Mouse (Mus musculus): ENCODE data around the gene Gpr182.

The Gpr182 gene

GRCm38 (mm10) chr10:127738151-127738882 lies 13.2 kb downstream of the Gpr182 start:
- DNase-seq (ENCODE audit: low read depth) = peak; percentile 67

DNA sequence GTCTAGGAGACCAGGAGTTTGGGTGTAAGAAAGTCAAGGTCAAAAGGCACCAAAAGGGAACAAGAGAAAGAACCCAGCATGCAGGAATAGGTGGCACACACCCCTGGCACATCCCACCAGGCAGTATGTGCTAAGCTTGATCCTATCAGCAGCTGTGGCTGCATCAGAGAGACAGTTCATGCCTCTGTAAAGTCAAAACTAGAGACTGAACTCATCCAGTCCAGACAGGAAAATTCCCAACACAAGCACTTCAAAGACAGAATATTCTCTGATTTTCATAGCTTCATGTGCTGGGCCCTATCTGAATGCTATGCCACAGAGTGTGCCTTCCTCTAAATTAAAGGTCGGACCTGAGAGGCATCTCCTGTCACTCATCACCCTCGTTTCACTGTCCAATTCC lies 14.0 kb downstream of the Gpr182 start:
- peak; percentile 12 for DNase-seq (ENCODE audit: low read depth)

GRCm38 (mm10) chr10:127736916-127737315 lies 14.6 kb downstream of the Gpr182 start:
- peak; percentile 12 for DNase-seq (ENCODE audit: low read depth)

DNA sequence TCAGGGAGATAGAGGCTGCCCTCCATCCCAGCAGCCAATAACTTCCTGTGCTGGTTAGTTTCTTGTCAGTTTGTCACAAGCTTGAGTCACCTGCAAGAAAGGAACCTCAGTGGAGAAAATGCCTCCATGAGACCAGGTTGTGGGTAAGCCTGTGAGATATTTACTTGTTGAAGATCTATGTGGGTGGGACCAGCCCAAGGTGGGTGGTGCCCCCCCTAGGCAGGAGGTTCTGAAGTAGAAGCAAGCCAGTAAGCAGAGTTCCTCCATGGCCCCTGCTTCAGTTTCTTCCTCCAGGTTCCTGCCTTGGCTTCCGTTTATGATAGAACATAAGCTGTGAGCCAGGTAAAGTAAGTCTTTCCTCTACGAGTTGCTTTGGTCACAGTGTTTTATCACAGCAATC lies 15.3 kb downstream of the Gpr182 start:
- peak; percentile 15 for DNase-seq (ENCODE audit: low read depth)

- DNase-seq (ENCODE audit: low read depth) = no peak
Measured at GRCm38 (mm10) chr10:127734434-127734833, 17.1 kb downstream of the Gpr182 start.

DNA sequence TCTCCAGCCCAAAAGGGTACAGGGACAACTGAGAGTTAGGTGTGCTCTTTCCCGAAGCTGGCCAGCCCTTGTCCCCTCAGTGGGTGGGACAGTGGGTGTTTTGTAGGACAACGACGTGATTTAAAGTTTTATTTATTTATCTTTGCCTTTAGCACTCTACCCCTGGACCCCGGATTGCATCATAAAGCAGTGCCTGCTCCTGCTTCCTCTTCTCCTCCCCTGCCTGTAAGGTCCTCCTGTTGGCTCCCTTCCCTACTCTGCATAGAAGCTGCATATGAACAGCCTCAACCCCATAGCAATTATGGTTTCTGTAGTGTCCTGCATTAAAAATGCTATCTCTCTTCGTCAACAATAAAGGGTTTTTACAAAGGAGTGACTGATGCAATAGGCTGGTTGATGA lies 20.1 kb downstream of the Gpr182 start:
- no peak for DNase-seq (ENCODE audit: low read depth)

DNA sequence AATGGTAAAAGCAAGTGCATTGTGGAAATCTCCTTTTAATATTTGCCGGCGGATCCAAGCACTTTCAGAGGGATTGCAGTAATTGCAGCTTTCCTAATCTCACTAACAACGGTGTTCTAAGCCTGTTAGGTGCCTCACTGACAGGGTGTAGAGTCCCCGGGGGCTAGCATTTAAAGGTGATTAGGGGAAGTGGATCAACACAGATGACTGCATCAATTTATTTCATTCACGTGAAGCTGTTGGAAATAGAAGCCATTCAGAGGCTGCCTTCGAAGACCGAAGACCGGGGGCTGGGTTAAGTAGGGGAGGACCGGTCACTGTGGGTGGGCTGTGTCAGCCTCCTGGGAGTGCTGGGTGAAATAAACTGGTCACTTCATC lies 20.6 kb downstream of the Gpr182 start:
- no peak for DNase-seq (ENCODE audit: low read depth)

DNA sequence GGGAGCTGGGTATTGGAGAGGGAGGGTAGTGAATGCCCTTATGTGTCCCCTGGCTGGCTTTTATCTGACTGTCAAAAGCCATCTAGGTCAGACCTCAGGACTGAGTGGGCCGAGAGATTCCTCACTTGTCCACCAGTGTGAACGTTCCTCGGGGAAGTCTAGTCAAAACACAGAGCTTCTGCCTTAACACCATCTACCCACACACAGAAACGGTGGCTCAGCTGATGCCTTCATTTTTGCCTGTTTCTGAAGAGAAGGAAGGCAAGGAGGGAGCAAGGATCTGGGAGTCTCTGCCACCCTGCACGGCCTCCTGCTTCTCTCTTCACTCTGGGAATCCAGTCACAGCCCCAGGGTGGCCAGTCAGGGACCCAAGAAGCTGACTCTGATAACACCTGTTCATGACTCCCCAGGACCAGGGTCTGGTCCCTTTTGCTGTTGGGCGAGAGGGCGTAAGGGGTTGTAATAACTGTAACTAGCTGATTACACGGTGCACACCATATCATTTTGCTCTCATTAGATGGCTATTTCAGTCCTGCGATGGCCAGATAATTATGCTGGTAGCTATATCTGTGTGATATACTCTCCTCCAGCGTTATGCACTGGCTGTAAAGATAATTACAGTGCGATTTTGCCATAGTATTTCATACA lies 21.1 kb downstream of the Gpr182 start:
- DNase-seq (ENCODE audit: low read depth) = no peak

- no peak for DNase-seq (ENCODE audit: low read depth)
Measured at GRCm38 (mm10) chr10:127728437-127728836, 23.1 kb downstream of the Gpr182 start.

DNA sequence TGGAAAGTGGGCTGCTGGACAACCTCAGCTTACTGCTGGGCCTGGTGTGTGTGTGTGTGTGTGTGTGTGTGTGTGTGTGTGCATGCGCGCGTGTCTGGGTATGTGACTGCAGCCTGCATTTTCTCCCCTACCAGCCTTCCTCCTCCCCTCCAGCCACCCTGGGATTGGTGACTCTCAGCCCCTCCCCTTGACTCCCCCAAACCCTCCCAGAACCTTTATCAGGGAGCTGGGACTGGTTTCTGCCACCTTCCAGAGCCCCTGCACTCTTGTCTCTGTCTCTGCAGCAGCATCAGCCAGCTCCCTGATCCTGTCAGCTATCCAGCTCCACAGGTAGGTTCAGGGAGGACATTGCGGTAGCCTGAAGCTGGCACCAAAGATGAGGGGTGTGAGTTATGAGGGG lies 26.4 kb downstream of the Gpr182 start:
- no peak for DNase-seq (ENCODE audit: low read depth)

DNA sequence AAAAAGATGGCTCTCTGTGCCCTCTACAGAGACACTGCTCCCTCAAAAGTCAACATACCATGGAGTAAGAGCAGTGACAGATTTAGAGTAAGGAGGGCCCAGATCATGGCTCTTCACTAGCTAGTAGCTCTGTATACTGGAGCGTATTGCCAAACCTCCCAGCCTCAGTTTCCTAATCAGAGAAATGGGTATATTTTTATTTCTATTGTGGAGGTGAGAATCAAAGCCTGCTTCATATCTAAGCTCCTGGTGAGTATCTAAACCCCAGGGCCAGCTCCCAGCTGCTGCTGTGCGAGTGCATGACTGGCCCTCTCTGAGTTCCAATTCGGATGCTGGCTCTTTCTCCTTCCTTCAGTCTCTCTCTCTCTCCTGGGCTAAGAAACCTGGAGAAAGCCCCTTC lies 27.4 kb downstream of the Gpr182 start, which contains the start of gene Tac2:
TSS of gene Tac2 (plus strand) at position 301 of the 400 bp plus-strand sequence.
- no peak for DNase-seq (ENCODE audit: low read depth)

DNA sequence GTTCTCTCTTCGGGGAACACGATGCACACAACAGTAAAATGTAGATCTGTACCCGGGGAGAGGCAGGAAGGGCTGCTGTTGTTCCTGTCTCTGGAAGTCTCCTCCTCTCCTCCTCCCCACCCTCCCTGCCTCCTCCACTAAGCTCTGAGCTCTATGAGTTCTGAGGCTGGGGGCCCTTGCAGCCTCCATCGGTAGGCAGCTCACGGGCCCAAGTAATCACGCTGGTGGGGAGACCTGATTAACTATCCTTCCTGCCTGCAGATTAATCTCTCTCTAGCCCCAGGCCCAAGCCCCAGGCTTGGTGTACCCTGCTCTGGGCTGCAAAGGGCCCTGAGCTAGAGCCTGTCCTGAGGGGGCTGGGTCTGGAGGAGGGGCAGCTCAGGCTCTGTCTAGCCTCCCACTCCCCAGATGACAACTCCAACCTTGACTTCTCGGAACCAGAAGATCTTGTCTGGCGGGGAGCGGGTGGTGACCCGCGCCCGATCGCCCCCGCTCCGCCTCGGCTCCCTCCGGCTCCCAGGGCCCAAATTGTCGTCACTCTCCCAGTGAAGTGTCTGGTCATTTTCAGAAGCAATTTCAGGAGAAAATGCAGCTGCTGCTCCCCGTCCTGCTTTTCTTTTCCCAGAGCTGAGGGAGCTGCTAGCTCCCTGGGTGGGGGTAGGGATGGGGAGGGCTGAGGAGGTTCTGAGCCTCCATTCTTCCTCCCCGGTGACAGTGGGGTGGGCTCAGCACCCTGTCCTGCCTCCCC lies 29.7 kb downstream of the Gpr182 start:
- no peak for DNase-seq (ENCODE audit: low read depth)

- DNase-seq (ENCODE audit: low read depth) = no peak
Measured at GRCm38 (mm10) chr10:127712736-127713135, 38.8 kb downstream of the Gpr182 start.

GRCm38 (mm10) chr10:127710331-127710730 lies 41.2 kb downstream of the Gpr182 start:
- no peak for DNase-seq (ENCODE audit: low read depth)

DNA sequence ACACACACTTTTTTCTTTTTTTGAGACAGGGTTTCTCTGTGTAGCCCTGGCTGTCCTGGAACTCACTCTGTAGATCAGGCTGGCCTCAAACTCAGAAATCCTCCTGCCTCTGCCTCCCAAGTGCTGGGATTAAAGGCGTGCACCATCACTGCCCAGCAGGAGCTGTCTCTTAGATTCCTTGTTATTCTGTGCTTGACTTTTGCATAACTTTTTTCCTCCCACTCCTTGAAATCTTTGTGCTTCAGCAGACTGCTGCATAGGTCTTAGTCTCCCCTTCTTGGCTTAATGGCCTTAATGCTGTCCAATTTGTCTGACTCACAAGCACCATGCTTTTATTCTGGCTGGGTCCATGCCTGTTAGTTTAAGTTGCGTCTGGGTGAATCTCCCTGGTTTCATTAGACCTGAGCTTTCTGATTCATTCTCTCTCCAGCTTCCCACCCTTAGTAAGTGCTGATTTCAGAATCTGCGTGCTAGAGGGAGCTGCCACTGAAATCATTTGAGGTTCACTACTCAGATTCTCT lies 42.6 kb downstream of the Gpr182 start:
- DNase-seq (ENCODE audit: low read depth) = no peak

GRCm38 (mm10) chr10:127707721-127708120 lies 43.8 kb downstream of the Gpr182 start:
- DNase-seq (ENCODE audit: low read depth) = no peak

- DNase-seq (ENCODE audit: low read depth) = no peak
Measured at GRCm38 (mm10) chr10:127705783-127706182, 45.7 kb downstream of the Gpr182 start.

DNA sequence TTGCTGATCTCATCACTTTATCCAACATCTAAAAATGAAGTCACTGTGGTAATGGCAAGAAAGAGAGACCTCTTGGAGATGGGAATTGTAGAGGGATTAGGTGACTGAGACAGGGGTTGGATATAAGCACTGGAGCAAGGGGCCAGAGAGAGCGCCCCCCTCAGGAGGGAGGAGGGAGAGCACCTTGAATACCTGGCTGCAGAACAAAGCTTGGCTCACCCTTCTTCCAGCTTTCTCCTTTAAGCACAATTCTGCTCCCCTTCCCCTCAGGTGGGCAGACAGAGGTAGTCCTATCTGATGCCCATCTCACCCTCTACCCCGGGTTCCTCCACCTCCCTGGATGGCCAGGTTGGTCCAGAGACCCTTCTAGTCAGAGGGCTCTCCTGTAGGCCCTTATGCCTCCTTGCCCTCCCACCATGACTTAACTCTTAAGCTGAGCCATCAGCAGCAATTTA lies 46.7 kb downstream of the Gpr182 start, which contains the start of gene Myo1a:
TSS of gene Myo1a (plus strand) at position 405 of the 455 bp plus-strand sequence.
- DNase-seq (ENCODE audit: low read depth) = no peak

DNA sequence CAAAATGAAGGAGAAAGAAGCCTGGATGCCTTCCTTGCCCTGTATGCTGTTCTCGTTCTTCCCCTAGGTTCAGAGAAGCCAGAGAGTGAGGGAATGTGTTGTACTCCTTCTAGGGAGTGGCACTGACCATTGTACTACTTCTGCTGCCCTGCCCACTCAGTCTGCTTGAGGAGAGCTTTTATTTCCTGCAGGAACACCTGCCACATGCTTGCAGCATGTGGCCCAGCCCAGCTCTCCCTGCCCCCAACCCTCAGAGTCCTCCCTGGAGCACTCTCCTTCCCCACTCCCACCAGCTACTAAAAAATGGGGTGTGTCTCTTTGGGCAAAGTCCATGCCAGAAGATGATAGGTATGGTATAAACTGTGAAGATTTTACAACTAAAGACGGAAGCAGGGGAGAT lies 47.2 kb downstream of the Gpr182 start:
- DNase-seq (ENCODE audit: low read depth) = no peak

GRCm38 (mm10) chr10:127703299-127703698 lies 48.2 kb downstream of the Gpr182 start:
- no peak for DNase-seq (ENCODE audit: low read depth)

DNA sequence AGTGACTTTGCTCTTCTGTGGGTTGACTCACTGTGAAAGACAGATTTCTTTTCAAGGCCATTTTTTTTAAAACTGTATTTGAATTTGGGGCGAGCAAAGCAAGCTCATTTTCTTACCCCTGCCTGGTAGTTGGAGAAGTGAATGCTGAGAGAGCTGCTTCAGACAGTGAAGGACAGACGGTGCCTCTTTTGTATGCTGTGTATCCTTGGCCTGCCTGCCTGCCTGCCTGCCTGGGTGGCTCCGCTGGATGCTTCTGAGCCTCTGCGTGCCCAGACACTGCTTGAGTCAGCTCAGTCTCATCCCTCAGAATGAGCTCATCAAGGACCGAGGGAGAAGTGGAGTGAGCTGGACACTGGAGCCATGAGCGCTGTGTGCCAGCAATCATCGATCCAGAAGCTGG lies 52.6 kb downstream of the Gpr182 start:
- DNase-seq (ENCODE audit: low read depth) = no peak
